Comparison of ENCODE assay signal across 11 mouse cellular contexts in genomic region chr10:87586696-87587095, GRCm38 (mm10).
DNase-seq lines count a peak whose midpoint lies in the region; ATAC-seq lines count a peak whose summit lies in the region.
"Had no signal": no experiment of that assay in that cellular context is flagged by ENCODE, and none has a peak within 500 bp of the region (broad histone marks: within the 10 kb centered on the region; RNA-seq: fewer than 3 reads in every experiment).

No protein-coding gene starts in this region.

- no peak overlapping the region for H3K9ac ChIP-seq in forebrain, embryonic 11.5 days (ENCODE audit: low read length)
- no peak overlapping the region for H3K9ac ChIP-seq in forebrain, embryonic 13.5 days
- H3K9ac ChIP-seq in midbrain, embryonic 14.5 days (replicated peaks; ENCODE audit: low read length): no peak overlapping the region
- H3K9ac ChIP-seq in midbrain, embryonic 15.5 days: no peak overlapping the region
- H3K9ac ChIP-seq: liver, embryonic 13.5 days had no signal

- no peak for ATAC-seq in forebrain, embryonic 11.5 days (replicated peaks; ENCODE audit: low FRiP score)
- ATAC-seq in forebrain, embryonic 13.5 days: no peak
- no peak for ATAC-seq in midbrain, embryonic 14.5 days (ENCODE audit: low FRiP score, low TSS enrichment)
- ATAC-seq in midbrain, embryonic 15.5 days (replicated peaks): no peak

- H3K27ac ChIP-seq in forebrain, embryonic 11.5 days (ENCODE audit: low read depth, low read length): no peak overlapping the region
- no peak overlapping the region for H3K27ac ChIP-seq in forebrain, embryonic 13.5 days
- H3K27ac ChIP-seq in midbrain, embryonic 14.5 days (replicated peaks; ENCODE audit: low read depth, low read length): no peak overlapping the region
- H3K27ac ChIP-seq in midbrain, embryonic 15.5 days: no peak overlapping the region
- H3K27ac ChIP-seq: liver, embryonic 13.5 days had no signal

- H3K27me3 ChIP-seq in forebrain, embryonic 11.5 days (ENCODE audit: control insufficient read depth, insufficient read depth, low read length): no peaks in the 10 kb centered on the region
- no peaks in the 10 kb centered on the region for H3K27me3 ChIP-seq in forebrain, embryonic 13.5 days
- H3K27me3 ChIP-seq in midbrain, embryonic 14.5 days (ENCODE audit: control insufficient read depth, insufficient read depth, low read length): no peaks in the 10 kb centered on the region
- no peaks in the 10 kb centered on the region for H3K27me3 ChIP-seq in midbrain, embryonic 15.5 days (replicated peaks)
- H3K27me3 ChIP-seq: liver, embryonic 13.5 days had no signal

- no peaks in the 10 kb centered on the region for H3K4me1 ChIP-seq in forebrain, embryonic 11.5 days (replicated peaks; ENCODE audit: control insufficient read depth, insufficient read depth, low read length)
- H3K4me1 ChIP-seq in forebrain, embryonic 13.5 days: no peaks in the 10 kb centered on the region
- H3K4me1 ChIP-seq in midbrain, embryonic 14.5 days (ENCODE audit: control insufficient read depth, insufficient read depth, low read length): no peaks in the 10 kb centered on the region
- no peaks in the 10 kb centered on the region for H3K4me1 ChIP-seq in midbrain, embryonic 15.5 days
- H3K4me1 ChIP-seq: liver, embryonic 13.5 days had no signal

- H3K36me3 ChIP-seq in forebrain, embryonic 11.5 days (ENCODE audit: control insufficient read depth, insufficient read depth, low read length): no peaks in the 10 kb centered on the region
- H3K36me3 ChIP-seq in forebrain, embryonic 13.5 days (ENCODE audit: poor library complexity, severe bottlenecking): no peaks in the 10 kb centered on the region
- no peaks in the 10 kb centered on the region for H3K36me3 ChIP-seq in midbrain, embryonic 14.5 days (ENCODE audit: control insufficient read depth, insufficient read depth, low read length)
- H3K36me3 ChIP-seq in midbrain, embryonic 15.5 days (replicated peaks): no peaks in the 10 kb centered on the region

- DNase-seq in forebrain, embryonic 11.5 days (ENCODE audit: low spot score): peak; percentile 68
- DNase-seq in midbrain, embryonic 14.5 days: peak; percentile 16
- peak; percentile 45 for DNase-seq in embryo, embryonic 11.5 days (ENCODE audit: low read depth, low spot score)
- peak; percentile 47 for DNase-seq in ovary, postnatal 36 days (ENCODE audit: low spot score)
- DNase-seq in left cerebral cortex, adult 11 months (ENCODE audit: low spot score): no peak
- no peak for DNase-seq in urinary bladder, postnatal 4 days (ENCODE audit: low spot score in 2 of 2)
- DNase-seq: cerebellum, adult 11 months; liver, embryonic 13.5 days; thymus, postnatal 14 days had no signal

- WGBS in forebrain, embryonic 11.5 days: 83% methylated on average over 1 of the region's 1 CpGs
- 79% methylated on average over 1 of the region's 1 CpGs for WGBS in forebrain, embryonic 13.5 days
- WGBS in midbrain, embryonic 14.5 days: 81% methylated on average over 1 of the region's 1 CpGs
- 86% methylated on average over 1 of the region's 1 CpGs for WGBS in midbrain, embryonic 15.5 days

- no peak overlapping the region for H3K4me2 ChIP-seq in forebrain, embryonic 11.5 days (ENCODE audit: low read depth, low read length, severe bottlenecking)
- H3K4me2 ChIP-seq in forebrain, embryonic 13.5 days: no peak overlapping the region
- no peak overlapping the region for H3K4me2 ChIP-seq in midbrain, embryonic 14.5 days (ENCODE audit: low read length)
- H3K4me2 ChIP-seq in midbrain, embryonic 15.5 days: no peak overlapping the region
- H3K4me2 ChIP-seq: liver, embryonic 13.5 days had no signal

- no peaks in the 10 kb centered on the region for H3K9me3 ChIP-seq in forebrain, embryonic 11.5 days (ENCODE audit: control insufficient read depth, low read length)
- H3K9me3 ChIP-seq in forebrain, embryonic 13.5 days (replicated peaks): no peaks in the 10 kb centered on the region
- H3K9me3 ChIP-seq in midbrain, embryonic 14.5 days (ENCODE audit: control insufficient read depth, low read length): peaks cover 4% of the 10 kb centered on the region; the same call in 1 of the 2 replicates
- no peaks in the 10 kb centered on the region for H3K9me3 ChIP-seq in midbrain, embryonic 15.5 days
- H3K9me3 ChIP-seq: liver, embryonic 13.5 days had no signal

- no peak overlapping the region for H3K4me3 ChIP-seq in forebrain, embryonic 11.5 days (ENCODE audit: low read depth, low read length)
- no peak overlapping the region for H3K4me3 ChIP-seq in forebrain, embryonic 13.5 days
- H3K4me3 ChIP-seq in midbrain, embryonic 14.5 days (replicated peaks; ENCODE audit: low read depth, low read length): no peak overlapping the region
- no peak overlapping the region for H3K4me3 ChIP-seq in midbrain, embryonic 15.5 days
- H3K4me3 ChIP-seq: liver, embryonic 13.5 days had no signal

Comparison
In these comparisons a context has a peak if more than half of its experiments do, and no peak if none do; other contexts are left out.
1. DNase-seq: peak in forebrain, embryonic 11.5 days (single experiment), midbrain, embryonic 14.5 days (single experiment), embryo, embryonic 11.5 days (single experiment) and ovary, postnatal 36 days (single experiment); none in left cerebral cortex, adult 11 months (single experiment) and urinary bladder, postnatal 4 days (0 of 2).